Mouse (Mus musculus): ENCODE measurements around the gene Rps7.

Gene Rps7

DNA sequence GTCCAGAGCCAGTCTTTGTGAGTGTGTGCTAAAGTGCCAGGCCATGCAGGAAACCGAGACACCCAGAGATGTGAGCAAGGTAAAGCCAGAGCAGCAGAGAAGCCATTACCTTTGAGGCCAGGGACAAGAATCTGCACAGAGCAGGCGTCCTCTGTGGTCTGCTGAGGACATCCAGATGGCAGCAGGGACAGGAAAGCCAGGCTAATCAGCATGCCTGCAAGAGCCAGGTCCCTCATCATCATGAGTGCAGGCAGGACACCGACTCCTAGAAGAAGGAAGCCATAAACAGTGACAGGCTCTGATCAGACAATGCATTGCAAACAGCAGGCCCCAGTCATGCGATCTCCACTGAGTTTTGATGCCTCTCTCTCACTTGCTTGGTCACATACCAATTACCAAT is 18.5 kb downstream of the Rps7 start:
- 85% methylated on average over 4 of the region's 4 CpGs for WGBS

DNA sequence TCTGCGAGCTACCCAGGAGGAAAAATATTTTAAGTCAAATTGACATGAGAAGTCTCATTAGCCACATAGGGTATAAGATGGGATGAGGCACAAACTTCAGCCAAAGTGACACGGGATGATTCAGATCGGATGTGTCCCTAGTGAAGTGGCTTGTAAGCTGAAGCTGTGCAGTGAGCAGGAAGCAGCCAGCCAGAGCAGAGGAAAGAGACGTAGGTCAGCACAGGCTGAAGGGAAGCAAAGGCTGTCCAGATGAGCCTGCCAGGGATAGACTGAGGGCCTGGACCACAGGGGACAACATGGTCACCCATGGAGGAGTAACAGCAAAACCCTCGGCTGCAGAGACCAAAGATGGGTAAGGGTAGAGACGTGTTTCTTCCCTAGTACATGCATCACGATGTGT is 21.4 kb downstream of the Rps7 start:
- WGBS = 74% methylated on average over 7 of the region's 7 CpGs

DNA sequence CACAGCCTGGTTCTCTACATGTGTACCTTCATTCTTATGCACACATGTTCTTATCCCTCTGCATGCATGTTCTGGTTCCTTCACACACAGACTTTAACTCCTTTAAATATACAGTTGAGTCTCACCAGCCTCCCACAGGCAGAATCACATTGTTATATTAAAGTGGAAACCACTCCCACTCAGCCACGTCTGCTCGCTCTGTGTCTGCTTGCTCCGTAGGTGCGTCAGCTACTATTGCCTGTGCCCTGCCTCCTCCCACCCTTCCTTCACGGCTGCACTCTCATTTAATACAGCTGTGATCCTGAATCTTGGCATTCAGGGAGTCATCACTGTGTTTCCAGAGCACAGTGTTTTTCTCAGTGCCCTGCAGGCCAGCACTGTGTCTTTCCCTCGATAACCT is 23.4 kb downstream of the Rps7 start:
- WGBS = 47% methylated on average over 6 of the region's 6 CpGs

DNA sequence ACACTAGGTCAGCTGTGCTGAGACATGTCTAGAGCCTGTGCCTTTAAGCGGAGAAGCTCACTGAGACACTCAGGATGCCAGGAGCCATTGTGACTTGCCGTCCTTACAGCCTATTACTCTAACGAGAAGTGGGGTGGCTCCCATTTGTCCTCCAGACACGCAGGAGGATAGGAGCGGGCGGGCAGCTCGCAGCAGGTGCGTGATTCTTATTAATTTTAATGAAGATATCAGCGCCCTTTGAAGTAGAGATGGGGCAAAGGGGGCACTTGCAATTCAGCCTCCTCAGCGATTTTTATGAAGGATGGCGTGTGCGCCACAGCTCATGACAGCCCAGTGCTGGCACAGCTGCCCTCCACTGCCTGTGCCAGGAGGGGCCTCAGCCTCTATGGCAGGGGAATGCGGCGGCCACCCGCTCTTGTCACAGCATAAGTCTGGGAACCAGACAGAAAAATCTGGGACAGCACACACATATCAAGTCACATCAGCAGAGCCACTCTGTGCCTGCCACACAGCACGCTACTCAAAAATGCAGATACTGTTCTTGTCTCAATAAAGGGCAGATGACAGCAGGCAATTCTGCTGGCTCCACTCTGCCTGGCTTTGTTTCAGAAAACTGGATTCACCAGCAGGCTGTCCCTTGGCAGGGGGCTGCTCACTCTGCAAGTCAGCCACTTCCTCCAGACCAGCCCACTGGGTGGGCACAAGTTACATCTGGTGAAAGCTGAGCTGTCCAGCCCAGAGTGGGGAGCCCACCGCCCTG is 28.0 kb downstream of the Rps7 start:
- WGBS = 24% methylated on average over 17 of the region's 17 CpGs

DNA sequence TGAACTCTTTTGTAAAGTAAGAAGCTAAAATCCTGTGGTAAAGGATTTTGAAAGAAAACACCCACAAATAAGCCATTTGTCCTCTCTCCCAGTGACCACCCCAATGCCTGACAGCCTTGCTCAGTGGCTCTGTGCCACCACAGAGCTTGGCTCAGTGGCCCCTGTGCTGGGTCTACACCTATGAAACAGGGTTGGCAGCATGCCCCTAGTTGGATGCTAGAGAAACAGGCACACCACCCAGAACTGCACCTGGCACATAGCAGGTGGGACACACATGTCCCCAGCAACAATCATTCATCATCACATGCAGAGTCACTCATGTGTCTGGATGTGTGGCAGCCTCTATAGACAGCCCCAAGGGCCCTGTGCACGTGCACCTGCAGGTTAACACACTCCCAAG is 32.3 kb downstream of the Rps7 start:
- 70% methylated on average over 1 of the region's 1 CpGs for WGBS

DNA sequence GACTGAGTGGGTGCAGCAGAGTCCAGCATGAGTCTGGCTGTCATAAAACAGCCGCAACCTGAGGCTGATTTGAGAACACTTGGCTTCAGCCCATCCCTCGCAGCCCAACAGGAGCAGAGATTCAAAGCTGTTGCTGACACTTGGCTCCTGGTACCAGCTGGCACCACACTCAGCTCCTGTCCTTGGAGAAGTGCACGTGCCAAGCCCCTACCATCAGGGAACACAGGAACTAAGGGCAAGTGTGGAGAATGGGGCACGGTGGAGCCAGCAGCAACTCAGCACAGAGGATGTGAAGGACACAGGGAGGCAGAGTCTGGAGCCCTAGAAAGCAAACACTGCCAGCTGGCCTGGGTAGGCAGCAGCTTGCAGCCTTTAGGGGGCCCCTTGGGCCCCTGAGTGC is 33.5 kb downstream of the Rps7 start:
- WGBS = 35% methylated on average over 4 of the region's 4 CpGs

DNA sequence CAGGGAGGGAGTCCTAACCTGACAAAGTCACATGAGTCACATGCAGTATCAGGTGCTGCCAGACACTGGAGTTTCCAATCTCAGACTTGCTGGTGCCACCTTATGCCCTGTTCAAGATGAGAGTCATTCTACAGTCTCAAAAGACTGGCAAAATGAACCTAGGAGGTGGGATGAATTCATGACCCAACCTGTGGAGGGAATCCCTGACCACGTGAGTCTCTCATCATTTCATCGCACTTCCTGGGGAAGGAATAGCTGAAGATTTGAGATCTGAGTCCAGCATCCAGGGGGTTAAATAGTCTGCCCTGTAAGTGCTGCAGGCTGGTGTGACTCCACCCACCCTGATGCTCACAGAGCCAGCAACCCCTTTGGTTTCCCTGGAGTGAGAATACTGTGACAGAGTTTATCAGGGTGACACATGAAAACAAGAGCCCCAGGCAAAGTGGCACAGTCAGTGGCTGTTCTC is 37.2 kb downstream of the Rps7 start:
- WGBS = 90% methylated on average over 2 of the region's 2 CpGs

DNA sequence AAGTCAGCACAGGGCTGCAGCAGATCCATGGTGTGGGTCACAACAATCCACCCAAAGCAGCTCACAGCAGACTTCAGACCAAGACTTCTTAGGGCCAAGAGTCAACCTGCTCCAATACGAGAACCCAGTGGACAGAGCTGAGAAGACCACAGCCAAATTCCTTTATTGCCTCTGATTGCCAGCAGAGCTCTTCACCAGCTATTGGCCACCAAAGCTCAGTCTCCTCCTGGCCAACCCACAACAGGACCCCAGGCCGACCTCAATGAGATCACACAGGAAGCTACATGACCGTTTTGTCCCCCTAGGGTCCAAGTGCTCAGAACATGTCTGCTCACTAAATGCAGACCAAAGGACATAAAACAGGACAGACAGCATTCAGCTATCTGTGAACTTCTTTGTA is 37.6 kb downstream of the Rps7 start:
- 82% methylated on average over 3 of the region's 3 CpGs for WGBS

DNA sequence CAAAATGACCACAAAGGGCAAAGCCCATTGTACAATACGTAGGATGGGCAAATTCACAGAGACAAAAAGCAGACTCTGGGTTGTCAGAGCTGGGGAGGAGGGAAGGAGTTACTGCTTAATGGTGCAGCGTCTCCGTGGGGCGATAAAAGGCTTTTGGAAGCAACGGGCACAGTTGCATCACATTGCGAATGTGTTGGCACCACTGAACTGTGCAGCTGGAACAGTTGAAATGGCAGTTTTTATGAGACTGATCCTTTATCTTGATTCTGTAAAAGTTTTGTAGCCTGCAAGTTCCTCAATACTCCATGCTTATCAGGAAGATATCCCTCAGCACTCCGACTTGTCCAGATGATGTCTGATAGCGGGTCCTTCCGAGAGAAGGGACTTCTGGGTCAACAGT is 38.1 kb downstream of the Rps7 start:
- 83% methylated on average over 9 of the region's 9 CpGs for WGBS

DNA sequence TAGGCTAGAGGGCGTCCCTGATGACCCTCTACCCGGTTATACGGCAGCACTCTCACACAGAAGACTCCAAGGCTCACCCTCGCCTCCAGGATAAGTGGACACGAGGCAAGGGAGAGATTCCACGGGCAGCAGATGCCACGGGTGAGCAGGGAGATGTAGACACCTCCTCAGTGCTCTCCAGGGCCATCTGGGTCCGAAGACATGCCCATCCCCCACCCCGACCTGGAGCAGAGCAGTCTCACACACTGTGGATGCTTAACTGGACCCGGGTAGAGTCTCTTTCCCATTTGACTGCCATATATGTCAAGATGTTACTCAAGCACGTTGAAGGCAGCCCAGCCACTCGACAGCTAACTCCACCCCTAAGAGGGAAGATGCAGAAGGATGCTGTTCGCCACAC is 45.3 kb downstream of the Rps7 start:
- 61% methylated on average over 13 of the region's 13 CpGs for WGBS

DNA sequence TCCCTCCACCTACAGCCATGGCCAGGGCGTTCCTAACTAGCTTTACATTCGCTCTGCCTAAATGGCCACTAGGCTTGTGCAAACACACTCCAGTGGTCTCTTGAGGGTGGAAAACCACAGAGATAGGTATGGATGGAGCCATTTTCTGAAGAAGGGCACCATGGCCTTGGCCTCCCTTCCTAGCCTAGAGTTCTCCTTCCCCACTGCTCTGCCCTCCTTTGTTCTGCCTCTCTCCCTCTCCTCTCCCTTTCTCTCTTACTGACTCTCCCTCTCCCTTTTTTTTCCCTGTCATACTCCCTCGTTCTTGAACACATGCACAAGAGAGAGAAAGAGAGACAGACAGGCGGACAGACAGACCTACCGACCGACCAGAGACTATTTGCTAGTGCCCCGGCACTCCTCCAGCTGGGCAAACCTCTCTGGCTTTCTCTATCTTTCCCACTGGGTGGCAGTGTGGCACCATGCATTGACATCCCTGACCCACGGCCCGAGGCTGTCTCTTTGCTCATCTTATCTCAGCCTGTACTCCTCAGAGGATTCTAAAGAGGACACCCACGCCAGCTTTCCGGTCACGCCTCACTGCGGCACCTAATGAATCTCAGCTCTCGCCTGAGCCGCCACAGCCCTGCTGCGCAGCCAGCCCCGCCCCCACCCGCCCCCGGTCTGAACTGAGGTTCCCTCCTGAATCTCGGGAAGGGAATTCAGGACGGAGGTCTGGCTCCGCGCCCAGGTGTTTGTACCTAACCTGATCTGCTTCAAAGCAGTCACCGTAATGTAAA is 46.5 kb downstream of the Rps7 start:
- 6% methylated on average over 24 of the region's 24 CpGs for WGBS

DNA sequence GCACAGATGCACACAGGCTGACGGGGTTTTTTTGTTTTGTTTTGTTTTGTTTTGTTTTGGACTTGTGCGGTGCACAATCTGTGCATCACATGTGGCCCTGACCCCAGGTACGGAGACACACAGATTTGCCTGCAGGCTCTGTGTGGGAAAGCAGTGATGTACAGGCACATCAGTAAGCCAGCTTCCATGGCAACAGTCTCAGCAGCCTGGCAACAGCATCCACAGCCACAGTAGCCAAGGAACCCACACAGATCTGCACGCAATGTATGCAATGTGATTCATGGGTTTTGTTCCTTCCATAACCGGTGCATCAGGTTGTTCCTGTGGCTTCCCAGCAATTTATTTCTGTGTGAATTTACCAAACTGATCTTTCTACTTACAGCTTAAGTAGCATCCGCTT is 47.8 kb downstream of the Rps7 start:
- 45% methylated on average over 6 of the region's 6 CpGs for WGBS

DNA sequence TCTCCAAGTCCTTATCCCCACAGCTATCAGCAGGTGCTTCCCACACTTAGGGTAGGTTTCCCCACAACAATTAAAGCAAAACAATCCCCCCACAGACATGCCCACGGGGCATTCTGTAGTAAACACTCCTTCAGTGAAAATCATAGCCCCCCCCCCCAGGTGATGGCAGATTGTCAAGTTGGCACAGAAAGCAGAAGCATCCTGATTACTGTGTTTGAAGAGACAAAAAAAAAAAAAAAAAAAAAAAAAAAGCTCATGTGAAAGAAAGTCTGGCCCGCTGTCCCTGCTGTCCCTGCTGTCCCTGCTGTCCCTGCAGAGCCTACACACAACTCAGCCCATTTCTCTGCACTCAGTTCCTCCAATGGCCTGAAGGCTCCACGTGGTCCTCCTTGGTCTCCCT is 51.7 kb downstream of the Rps7 start:
- WGBS = 35% methylated on average over 3 of the region's 3 CpGs

DNA sequence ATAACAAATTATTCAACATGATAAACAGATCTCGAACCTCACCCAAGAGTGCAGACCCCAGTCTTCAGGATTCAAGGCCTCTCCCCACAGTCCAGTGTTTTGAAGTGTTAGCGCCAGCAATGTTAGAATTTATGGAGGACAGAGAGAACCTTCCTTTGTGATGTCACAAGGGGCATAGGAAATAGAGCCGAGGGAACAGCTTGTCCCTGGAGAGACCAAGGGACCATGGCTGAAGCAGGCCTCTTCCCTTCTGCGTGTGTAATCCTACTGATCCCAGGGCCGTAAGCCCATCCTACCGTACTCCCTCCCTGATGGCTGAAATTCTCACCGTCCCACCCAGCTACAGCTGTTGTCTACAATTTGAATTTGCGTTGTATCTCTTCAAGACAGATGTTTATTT is 53.3 kb downstream of the Rps7 start, which contains the start of gene Allc:
Allc (minus strand) TSS at position 101 of the 400 bp plus-strand sequence.
- WGBS = 86% methylated on average over 8 of the region's 8 CpGs

All from cerebral cortex, adult 2 months (tissue).